Mouse (Mus musculus) 416B (cell line): ENCODE measurements at regions not wholly inside any gene's neighbourhood (a gene's known extent, or its start where the extent isn't known, plus 50 kb on each side); places are given as distances from the start of the nearest gene placed in this dataset.

Source experiments
- DNase-seq: peaks from one replicate; pipeline ENCODE4 v3.0.0; 2011; ENCODE audit warnings: low read depth

DNA sequence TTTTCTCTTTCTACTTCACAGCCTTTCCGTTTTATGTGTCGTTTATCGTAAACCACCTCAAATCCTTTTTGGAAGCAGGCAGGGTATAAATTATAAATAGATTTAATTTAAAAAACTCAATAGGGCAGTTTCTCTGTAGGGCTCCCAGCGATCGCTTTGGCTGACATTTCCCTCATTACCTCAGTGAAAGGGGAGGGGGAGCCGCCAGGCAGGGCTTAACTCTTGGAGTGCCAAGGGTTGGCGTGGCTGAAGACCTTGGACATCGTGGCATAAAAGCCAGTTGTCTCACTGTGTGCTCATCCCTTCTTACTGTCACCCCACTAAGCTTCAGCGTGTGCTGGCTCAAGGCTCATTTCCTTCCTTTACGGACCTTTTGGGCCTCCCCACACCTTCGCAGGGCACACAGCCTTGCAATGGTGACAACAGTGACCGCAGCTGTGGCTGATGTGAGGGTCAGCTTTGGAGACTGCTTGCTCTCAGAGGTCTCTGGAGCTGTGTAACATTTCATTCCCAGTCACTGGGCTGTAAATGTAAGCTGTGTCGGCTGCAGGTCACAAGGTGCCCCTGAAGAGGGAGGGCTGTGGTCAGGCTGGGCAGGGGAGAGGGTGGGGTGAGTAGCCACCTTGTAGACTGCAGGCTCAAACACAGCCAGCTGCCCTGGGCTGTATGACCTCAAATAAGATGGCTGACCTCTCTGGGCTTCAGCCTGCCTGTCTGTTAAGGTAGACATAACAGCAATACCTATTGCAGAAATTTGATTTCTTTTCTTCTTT lies 81.6 kb upstream of the Stx16 start:
- DNase-seq = no peak

DNA sequence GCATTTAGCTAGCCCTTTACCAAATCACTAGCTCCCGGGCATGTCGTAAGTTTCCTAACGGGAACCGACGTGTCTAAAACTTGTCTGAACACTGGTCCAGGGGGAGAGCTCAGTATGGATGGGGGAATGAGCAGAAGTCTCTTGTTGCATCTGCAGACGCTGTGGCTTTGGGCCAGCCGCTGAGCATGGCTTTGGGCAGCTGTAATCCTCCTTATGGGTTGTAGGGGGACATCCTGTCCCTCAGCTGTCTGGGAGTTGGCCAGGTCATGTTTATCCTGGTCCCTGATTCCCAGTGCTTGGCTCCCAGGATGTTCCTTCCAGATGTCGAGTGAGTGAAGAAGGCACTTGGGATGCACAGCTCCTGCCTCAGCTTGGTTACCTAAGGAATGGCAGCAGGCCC lies 71.4 kb upstream of the Stx16 start:
- no peak for DNase-seq

DNA sequence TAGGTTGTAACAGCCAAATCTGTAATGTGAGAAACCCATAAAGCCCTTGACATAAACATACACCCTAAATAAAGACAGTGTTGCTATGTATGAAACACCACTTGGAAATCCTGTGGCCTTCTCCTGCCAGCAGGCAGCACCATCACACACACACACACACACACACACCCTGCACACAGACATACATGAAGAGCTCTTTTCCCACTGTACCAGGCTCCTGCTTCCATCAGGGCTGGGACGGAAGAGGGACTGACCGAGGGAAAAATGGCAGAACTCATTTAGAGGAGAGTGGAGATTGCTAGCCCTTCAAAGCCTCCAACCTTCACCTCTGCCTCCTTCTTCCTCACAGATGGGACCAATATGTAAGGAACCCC lies 68.1 kb upstream of the Stx16 start:
- no peak for DNase-seq

DNA sequence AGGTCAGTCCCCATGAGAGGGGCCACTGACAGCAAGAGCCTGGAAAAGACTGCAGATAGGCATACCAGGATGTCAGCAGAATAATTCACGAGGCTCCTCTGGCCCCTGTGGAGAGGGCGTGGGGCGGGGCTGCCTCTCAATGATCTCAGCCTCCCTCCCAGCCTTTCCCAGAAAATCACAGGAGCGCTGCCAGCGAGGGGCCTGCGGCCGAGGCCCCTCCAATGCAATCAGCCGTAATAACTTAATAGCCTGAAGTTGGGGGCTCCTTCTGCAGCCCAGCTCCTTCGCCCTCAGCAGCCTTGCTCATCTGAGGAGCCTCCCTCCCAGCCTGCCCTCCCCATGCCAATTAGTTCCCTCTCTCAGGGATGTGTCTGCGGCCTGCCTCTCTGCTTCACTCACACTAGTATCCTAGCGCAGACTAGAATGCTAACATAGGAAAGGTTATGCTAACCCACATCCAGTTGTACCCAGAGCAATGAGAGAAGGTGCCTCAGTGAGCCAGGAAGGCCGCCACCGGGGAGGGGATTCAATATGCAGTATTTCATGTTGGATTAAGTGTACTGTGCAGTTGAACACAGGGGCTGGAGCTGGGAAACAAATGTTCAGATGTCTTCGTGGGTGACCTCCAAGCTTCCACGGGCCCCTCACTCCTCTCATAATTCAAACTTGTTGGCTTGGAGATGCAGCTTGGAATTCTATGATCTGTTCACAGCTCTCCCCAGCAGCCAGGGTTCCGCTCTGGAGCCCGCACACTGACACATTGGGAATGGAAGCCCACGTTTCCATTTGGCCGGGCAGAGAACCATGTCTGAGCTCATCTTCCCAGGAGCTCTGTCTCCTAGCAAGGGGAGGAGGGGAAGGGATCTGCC lies 67.5 kb upstream of the Stx16 start:
- no peak for DNase-seq

DNA sequence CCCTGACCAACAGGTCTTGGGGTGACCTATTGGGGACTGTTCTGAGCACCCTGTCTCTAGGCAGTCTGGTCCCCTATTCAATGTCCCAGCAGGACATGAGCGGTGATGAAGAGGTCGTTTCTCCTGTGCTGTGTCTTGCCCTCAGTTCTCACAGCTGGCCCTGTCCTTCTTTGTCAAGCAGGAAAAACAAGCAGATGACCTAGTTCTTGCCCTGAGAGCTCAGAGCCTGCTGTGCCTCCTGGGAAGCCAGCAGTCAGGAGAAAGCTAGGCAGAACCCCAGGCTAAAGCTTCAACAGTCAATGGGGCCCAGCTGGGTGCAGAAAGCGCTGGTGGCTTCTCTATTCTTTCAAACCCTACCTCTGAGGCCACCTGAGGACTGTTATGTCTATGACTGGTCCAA lies 66.1 kb upstream of the Stx16 start:
- DNase-seq = no peak

DNA sequence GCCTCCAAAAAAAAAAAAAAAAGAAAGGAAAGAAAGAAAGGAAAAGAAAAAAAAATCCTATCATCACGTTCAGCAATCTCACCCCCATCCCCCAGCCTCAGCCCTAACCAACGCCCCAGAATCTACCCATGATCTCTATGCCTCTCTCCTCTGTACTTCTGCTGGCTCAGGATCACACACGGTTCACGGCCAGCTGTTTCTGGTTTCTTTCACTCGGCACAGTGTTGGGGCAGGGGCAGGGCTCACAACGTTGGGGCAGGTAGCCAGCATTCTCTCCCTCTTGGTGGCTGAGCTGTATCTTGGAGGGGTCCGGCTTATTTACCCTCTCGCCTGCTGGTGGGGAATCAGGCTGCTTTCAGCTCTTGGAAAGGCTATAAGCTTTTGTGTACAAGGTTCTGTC lies 64.7 kb upstream of the Stx16 start:
- no peak for DNase-seq

DNA sequence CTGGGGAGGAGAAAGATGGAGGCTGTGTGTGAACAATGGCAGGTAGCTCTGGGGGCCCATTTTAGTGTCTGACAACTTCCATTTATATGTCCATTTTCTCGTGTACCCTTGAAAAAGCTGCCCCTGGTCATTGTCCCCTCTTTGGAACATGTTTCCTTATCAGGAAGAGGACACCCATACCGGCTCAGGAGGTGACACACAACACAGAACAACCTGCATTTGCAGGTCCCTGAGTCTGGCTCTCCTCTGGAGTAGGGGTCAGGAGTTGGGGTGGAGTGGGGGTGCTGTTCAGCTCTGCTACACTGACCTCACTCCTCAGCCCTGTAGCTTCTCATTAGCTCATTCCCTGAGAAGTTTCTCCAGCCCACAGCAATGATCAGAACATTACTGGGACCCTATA lies 61.7 kb upstream of the Stx16 start:
- DNase-seq = no peak

DNA sequence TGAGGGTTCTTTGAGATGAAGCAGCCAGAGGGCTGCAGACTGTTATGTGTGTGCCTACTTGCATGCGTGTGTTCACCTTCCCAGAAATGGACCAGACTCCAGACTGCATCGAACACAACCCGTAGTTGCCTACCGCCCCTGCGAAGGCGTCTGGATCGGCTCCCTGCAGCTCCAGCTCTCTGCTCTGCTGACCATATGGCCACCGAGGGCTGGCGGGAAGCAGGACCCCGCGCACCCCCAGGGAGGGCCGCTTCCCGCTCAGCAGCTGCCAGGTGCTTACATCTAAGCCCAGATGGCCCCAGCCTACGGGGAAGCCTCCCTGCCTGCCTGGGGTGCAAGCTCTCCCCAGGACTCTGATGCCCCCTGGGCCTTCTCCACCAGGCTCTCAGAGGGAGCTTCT lies 60.8 kb upstream of the Stx16 start:
- no peak for DNase-seq

DNA sequence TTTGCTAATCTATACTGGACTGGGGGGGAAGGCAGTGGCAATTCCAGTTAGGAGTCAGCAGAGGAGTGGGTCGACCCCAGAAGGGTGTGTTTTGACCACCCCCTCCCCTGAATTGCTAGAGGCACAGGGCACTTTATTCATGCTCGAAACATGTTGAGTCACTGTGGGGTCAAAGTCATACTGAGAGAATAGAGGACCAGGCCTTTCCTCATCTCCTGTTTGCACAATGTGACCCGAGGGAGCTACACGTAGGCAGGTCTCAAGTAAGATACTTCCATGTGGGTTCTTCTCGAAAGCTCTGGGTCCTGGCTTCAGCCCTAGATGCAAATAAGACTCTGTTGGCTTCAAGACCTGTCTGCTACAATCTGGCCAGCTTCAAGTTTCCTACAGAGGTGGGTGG lies 60.0 kb upstream of the Stx16 start:
- DNase-seq = no peak

DNA sequence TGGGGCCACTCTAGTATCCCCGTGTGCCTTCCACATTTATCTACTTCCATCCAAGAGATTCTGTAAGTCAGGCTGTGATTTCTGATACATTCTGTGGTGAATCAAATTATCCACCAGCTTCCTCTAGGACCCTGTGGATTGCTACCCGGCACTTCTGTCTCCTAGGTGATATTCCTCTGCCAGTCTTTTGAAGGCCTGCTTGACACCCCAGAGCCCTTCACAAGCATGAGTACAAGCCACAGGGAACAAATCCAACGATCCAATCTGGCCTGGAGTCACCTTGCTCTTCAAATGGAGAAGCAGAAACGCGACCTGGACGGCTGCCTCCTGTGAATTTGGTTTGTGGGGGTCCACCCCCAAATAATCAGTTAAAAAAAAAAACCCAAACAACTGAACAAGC lies 59.1 kb upstream of the Stx16 start:
- DNase-seq = no peak

DNA sequence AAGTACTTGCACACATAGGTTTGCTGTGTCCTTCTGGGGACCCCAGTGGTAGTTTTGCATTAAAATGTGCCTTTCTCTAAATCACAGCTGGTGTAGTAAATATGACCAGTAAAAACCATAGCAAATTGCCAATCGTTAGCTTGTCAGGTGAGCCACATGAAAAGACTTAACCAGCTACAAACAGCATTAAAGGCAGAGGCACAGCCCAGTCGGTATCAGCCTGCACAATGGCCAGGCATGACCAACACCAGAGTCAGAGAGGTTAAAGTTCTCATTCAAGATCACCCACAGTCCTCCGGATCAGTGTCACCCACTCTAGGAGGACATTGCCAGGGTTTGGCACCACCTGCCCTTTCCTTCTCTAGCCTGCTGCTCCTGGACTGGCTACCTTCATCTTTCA lies 58.5 kb upstream of the Stx16 start:
- no peak for DNase-seq

DNA sequence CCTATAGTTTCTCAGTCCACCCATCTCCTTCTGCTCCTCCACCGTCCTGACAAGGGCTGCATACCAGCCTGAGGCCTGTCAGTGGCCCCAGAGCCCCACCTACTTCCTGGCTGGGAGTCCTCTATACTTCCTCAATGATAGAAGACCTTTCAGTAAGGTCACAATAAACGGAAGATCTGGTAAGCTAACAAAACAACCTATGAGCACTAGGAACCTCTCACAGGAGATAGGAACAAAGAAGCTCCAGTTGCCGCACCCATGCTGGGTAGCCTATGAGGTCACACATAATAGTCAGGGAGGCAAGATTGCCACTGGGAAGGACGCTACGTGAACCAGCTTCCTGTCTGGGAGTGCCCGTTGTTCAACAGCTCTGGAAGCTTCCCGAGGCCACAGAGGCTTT lies 58.1 kb upstream of the Stx16 start:
- DNase-seq = no peak

DNA sequence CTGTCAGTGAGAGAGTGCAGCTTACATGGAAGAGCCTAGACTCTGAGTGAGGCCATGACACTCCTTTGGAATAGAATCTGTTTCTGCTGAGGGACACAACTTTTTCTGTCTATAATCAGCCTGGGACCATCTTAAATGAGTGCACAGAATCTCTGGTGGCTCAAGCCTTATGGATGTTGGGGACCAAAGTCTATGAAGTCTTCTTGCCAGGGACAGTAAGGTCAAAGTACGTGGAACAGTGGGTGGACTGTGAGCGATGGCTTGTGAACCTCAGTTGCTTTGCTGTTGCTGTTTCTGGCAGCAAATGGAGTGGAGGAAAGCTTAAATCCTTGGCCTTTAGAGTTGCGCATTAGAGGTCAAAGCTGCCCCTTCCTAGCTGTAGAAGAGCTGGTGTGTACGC lies 57.1 kb upstream of the Stx16 start:
- DNase-seq = no peak

DNA sequence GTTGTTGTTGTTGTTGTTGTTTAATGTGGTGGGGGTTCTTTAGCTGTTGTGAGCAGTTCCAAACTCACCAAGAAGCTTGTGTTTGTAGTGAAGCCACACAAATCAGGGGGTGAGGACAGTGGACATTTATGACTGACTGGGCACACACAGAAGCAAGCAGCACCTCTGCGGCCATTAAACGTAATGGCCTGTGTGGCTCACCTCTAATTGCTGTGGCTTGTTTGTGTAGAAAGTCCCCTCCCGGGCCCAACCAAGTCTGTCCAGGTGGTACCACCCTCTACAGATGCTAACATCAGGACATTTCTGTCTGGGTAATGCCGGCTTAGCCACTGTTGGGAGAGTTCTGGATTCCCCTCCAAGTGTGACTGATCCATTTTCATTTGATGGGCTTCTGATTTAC lies 56.1 kb upstream of the Stx16 start:
- no peak for DNase-seq

DNA sequence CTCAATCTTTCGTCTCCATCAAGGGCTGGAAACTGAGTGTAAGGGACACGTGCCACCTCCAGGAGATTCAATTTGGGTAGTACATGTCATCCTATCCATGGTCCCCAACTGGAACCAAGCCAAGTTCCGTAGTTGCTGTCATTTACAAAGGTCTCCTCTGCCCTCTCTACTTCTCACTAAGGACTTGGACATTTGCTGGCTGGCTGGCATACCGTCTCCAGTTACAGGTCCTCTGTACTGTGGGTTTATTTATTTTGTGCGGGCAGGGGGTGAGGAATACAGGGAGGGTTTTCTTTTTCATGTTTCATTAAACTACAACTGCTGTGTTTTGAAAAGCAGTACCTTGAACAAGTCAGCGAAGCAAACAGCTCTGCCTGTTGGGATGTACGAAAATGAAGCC lies 55.7 kb upstream of the Stx16 start:
- no peak for DNase-seq

DNA sequence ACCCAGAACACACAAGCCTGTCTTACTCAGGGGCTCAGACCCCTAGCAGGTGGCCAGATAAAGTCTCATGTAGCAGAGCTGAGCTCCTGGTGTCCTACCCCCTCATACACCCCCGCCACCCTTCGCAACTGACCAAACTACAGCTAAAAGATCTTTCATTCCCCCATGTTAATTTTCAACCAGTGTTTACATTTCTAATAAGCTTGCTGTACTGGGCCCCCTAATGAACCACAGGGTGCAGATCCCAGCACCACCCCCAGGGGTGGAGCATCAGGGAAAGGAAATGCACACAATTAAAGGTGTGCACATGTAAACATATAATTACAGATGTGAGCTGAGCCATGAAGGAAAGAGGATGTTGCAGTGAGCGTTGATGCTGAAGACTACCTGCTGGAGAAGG lies 54.6 kb upstream of the Stx16 start:
- no peak for DNase-seq

DNA sequence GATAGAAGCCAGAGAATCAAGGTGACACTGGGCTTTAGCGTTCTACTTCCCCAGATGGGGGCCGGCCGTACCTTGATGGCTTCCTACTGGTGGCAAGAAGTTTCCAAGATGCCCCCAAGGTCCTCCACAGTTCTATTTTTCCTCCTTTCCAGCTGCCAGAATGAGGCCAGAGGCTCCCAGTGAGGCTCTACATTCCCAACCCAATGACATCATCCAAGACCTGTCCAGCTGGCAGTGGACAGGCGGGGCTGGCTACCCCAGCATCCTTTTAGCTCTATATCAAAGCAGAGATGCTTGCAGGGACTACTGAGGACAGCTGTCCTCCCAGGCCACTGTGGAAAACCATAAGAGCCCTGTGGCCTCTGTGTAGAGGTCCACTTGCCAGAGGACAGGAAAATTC lies 53.8 kb upstream of the Stx16 start:
- DNase-seq = no peak

DNA sequence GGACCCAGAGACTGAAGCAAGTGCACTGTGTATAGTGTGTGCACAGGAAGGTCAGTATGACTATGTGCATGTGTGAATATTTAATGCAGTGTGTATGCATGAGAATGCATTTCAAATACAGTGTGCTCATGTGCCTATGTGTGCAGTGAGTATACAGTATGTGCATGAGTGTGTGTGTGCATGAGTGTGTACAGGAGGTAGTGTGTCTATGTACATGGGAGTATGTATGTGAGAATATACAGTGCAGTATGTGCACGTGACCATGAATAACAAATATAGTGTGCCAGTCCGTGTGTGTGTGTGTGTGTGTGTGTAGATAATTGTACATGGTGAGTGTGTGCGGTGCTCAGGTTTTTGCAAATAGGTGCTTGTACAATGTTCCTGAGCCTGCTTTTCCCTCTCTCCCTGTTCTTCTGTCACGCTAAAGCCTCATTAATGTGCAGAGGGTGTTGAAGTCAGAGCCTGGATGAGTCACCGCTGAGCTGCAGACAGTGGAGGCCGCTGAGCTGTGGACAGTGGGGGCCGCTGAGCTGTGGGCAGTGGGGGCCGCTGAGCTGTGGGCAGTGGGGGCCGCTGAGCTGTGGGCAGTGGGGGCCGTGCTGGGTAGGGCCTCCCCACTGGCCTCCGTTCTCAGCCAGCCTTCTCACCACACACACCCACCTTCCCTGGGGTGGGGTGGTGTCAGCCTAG lies 50.8 kb upstream of the Stx16 start:
- DNase-seq = no peak
